Mouse (Mus musculus) erythroid progenitor cell, adult 5-6 weeks (primary cell): ENCODE results near the gene Tmem45a2. TPM values are rescaled to one million over a fixed set of nuclear protein-coding genes. Genes with fewer than 3 reads are reported as not detected.

Source experiments
- total RNA-seq, 2 experiments: library from RNA; stranded (forward) in 1 of 2; stranded (reverse) in 1 of 2; fragments of 150-400 nt in 1 of 2; fragments of 186-747, 209-891 nt in 1 of 2; gene quantifications; 2 replicates each; pipeline versions ENCODE4 v1.2.3 to v1.2.4; 2015 to 2017; ENCODE audit warnings: low replicate concordance in 2 of 2

Tmem45a2 gene
- total RNA-seq, 2 experiments from 2014 or later: not detected

Other genes starting within 250 kb of the Tmem45a2 start
- not detected in 2 replicates for gene Tmem45a, start 185.2 kb downstream of the Tmem45a2 start, total RNA-seq (2015; ENCODE audit: low replicate concordance)
- gene Tmem45a, start 185.2 kb downstream of the Tmem45a2 start, total RNA-seq (2017; ENCODE audit: low replicate concordance): not detected in 2 replicates
- gene Lnp1, start 143.3 kb downstream of the Tmem45a2 start, total RNA-seq (2015; ENCODE audit: low replicate concordance): not detected in 2 replicates
- gene Lnp1, start 143.3 kb downstream of the Tmem45a2 start, total RNA-seq (2017; ENCODE audit: low replicate concordance): not detected in 2 replicates
- gene Tomm70a, start 50.3 kb upstream of the Tmem45a2 start, total RNA-seq (2015; ENCODE audit: low replicate concordance): 16.8 and 21.3 TPM in 2 replicates
- 11.4 and 18.1 TPM in 2 replicates for gene Tomm70a, start 50.3 kb upstream of the Tmem45a2 start, total RNA-seq (2017; ENCODE audit: low replicate concordance)
- gene Nit2, start 96.0 kb upstream of the Tmem45a2 start, total RNA-seq (2015; ENCODE audit: low replicate concordance): 10.8 and 14.7 TPM in 2 replicates
- 0.39 TPM in 1 of 2 replicates, not detected in the other for gene Nit2, start 96.0 kb upstream of the Tmem45a2 start, total RNA-seq (2017; ENCODE audit: low replicate concordance)
- gene Tbc1d23, start 160.1 kb upstream of the Tmem45a2 start, total RNA-seq (2015; ENCODE audit: low replicate concordance): 19.1 and 19.7 TPM in 2 replicates
- gene Tbc1d23, start 160.1 kb upstream of the Tmem45a2 start, total RNA-seq (2017; ENCODE audit: low replicate concordance): 7.6 and 15.9 TPM in 2 replicates
- not detected in 2 replicates for gene Tmem30c, start 221.5 kb upstream of the Tmem45a2 start, total RNA-seq (2015; ENCODE audit: low replicate concordance)
- not detected in 2 replicates for gene Tmem30c, start 221.5 kb upstream of the Tmem45a2 start, total RNA-seq (2017; ENCODE audit: low replicate concordance)